Mouse (Mus musculus) adrenal gland, adult 18-20 months (tissue): ENCODE data around the gene Ppih. TPM values are rescaled to one million over a fixed set of nuclear protein-coding genes. Genes with fewer than 3 reads are reported as not detected.

Source experiments
- total RNA-seq, 2 experiments: library from RNA; stranded (reverse); gene quantifications; 1 replicate in 1 of 2; 2 replicates in 1 of 2; pipeline ENCODE4 v1.2.3; 2021

Ppih gene
- total RNA-seq, 2 experiments from 2014 or later = 16.7 to 17.6 TPM

Other genes with a start within 250 kb of the Ppih start
- 10 to 100 TPM; 20.9 to 29.3 TPM for gene Slc2a1, start 211.8 kb downstream of the Ppih start, total RNA-seq
- 10 to 100 TPM; 12.0 to 19.4 TPM for gene Zfp691, start 146.4 kb downstream of the Ppih start, total RNA-seq
- under 1 TPM; 0.06 to 0.10 TPM for gene Ermap, start 130.5 kb downstream of the Ppih start, total RNA-seq
- 10 to 100 TPM; 13.8 to 17.0 TPM for gene Svbp, start 125.2 kb downstream of the Ppih start, total RNA-seq
- gene Tmem269, start 102.3 kb downstream of the Ppih start, total RNA-seq = not detected
- 10 to 100 TPM; 22.8 to 33.3 TPM for gene AU022252, start 87.8 kb downstream of the Ppih start, total RNA-seq
- 10 to 100 TPM; 16.0 to 23.5 TPM for gene P3h1, start 87.6 kb downstream of the Ppih start, total RNA-seq
- gene Cldn19, start 65.1 kb downstream of the Ppih start, total RNA-seq = under 1 TPM in 1 of 2 experiments, not detected in 1; 0.06 TPM
- 100 to 1,000 TPM; 714 to 717 TPM for gene Ybx1, start 25.9 kb downstream of the Ppih start, total RNA-seq
- gene Ccdc30, start 95.0 kb upstream of the Ppih start, total RNA-seq = 1 to 10 TPM; 8.2 to 8.7 TPM
- 10 to 100 TPM; 39.4 to 41.0 TPM for gene Ppcs, start 101.9 kb upstream of the Ppih start, total RNA-seq
- 1 to 10 TPM; 2.6 to 2.8 TPM for gene Zmynd12, start 102.3 kb upstream of the Ppih start, total RNA-seq
- gene Rimkla, start 172.1 kb upstream of the Ppih start, total RNA-seq = under 1 TPM; 0.10 to 0.13 TPM
- gene Foxj3, start 216.5 kb upstream of the Ppih start, total RNA-seq = 10 to 100 TPM; 39.0 to 41.6 TPM
- gene Frg2f1, start 219.0 kb upstream of the Ppih start, total RNA-seq = 1 to 10 TPM; 6.8 to 9.7 TPM